Mouse (Mus musculus): ENCODE results near the gene Rbfox1.

GRCm38 (mm10) chr16:6164476-6164875 lies 279.3 kb downstream of the Rbfox1 start:
- TF ChIP-seq CTCF (IDR thresholded peaks at IDR 0.05; ENCODE audit: extremely low read depth, insufficient read depth, low read length) (no peak), POLR2A (IDR thresholded peaks at IDR 0.05; ENCODE audit: extremely low read depth, insufficient read depth, low read length) (no peak)

All from cortical plate, adult 2 months (tissue).